33 mouse cellular contexts compared by ENCODE assay signal in the genomic region with DNA sequence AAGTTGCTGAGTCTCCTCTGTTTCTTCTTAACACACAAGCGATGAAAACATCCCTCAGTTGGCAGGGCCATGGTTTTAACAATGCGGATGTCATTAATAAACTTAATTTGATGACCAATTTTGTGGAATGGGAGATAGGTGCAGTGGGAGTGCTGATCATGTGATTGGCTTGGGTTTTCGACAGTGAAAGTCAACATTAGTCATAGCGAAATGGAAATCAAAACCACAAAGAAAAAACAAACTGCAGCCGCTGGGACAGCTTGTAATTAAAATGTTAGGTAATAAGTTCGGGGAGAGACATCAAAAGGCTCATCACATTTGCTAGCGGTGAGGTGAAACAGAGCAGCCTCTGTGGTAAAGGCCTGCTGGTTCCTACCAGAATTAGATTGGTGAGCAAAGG. TPM values are rescaled to one million over a fixed set of nuclear protein-coding genes. Genes with fewer than 3 reads are reported as not detected.
DNase-seq lines count a peak whose midpoint lies in the region; ATAC-seq and TF ChIP-seq lines count a peak whose summit lies in the region.
"Had no signal": no experiment of that assay in that cellular context is flagged by ENCODE, and none has a peak within 500 bp of the region (broad histone marks: within the 10 kb centered on the region; RNA-seq: fewer than 3 reads in every experiment).

No protein-coding gene starts in this region.

- CTCF ChIA-PET in Patski (lab: Charles Lee), result interaction anchor here (1.1 to 2.5 kb wide), 2 partner anchors 15 to 74 kb away, joined by 3 to 6 read pairs; no protein-coding TSS in a partner anchor

- TF ChIP-seq CTCF in C2C12 (IDR thresholded peaks at IDR 0.05; ENCODE audit: control insufficient read depth, insufficient read depth, insufficient read length) (no peak), Patski (IDR thresholded peaks at IDR 0.05) (no peak)

- H3K4me2 ChIP-seq in myocyte (ENCODE audit: low read depth), result peak overlapping the region; percentile 28
- H3K4me2 ChIP-seq: forebrain, embryonic 13.5 days; heart, embryonic 15.5 days; limb, embryonic 15.5 days; liver, embryonic 13.5 days had no signal

- H3K36me3 ChIP-seq in C2C12 (ENCODE audit: control insufficient read depth, insufficient read depth) (peaks cover 54% of the 10 kb centered on the region), myocyte (ENCODE audit: control insufficient read depth, insufficient read depth) (peaks cover 23% of the 10 kb centered on the region)

- H3K4me3 ChIP-seq in C2C12 (ENCODE audit: insufficient read depth, poor library complexity, severe bottlenecking) (no peak overlapping the region), myocyte (no peak overlapping the region)
- H3K4me3 ChIP-seq: forebrain, embryonic 13.5 days; heart, embryonic 10.5 days; heart, embryonic 15.5 days; limb, embryonic 10.5 days; limb, embryonic 15.5 days; liver, embryonic 13.5 days had no signal

- in situ Hi-C loops in Patski (cut with MboI; ENCODE audit: low pct_unique_long_range_greater_than_20kb), result no loop called here

- TF ChIP-seq POLR2A in myocyte (IDR thresholded peaks at IDR 0.05; ENCODE audit: insufficient read length, low read depth), result no peak

- H3K79me2 ChIP-seq in C2C12 (ENCODE audit: control insufficient read depth, insufficient read depth) (peaks cover 34% of the 10 kb centered on the region), myocyte (ENCODE audit: control insufficient read depth, insufficient read depth) (peaks cover 18% of the 10 kb centered on the region)

- no peak overlapping the region for H3ac ChIP-seq in C2C12 (ENCODE audit: control insufficient read depth, insufficient read length, low read depth)
- H3ac ChIP-seq in myocyte (ENCODE audit: control insufficient read depth, insufficient read length), result no peak overlapping the region

- DNase-seq in 3T3-L1 (ENCODE audit: low read depth, low spot score) (peak; percentile 73), Patski (ENCODE audit: low read depth, low spot score) (no peak)
- DNase-seq in right cerebral cortex, adult 2 months (ENCODE audit: low spot score in 2 of 2), result no peak
- no peak for DNase-seq in left cerebral cortex, adult 11 months (ENCODE audit: low spot score)
- DNase-seq: adrenal gland, adult 2 months; cerebellum, adult 2 months; cerebellum, postnatal 14 days; gastrocnemius, postnatal 10 days; kidney, postnatal 25 days; liver, embryonic 13.5 days; lung, adult 18-20 months; midbrain, embryonic 14.5 days; right cerebral cortex, adult 18-20 months had no signal

- peaks cover 10% of the 10 kb centered on the region for H3K79me3 ChIP-seq in C2C12 (ENCODE audit: low read depth)

- no peaks in the 10 kb centered on the region for H3K27me3 ChIP-seq in C2C12 (ENCODE audit: control insufficient read depth, insufficient read depth, insufficient read length)
- H3K27me3 ChIP-seq in Patski, result no peaks in the 10 kb centered on the region
- H3K27me3 ChIP-seq in myocyte (ENCODE audit: control insufficient read depth, insufficient read depth, insufficient read length), result no peaks in the 10 kb centered on the region
- H3K27me3 ChIP-seq: forebrain, embryonic 13.5 days; heart, embryonic 15.5 days; limb, embryonic 15.5 days; liver, embryonic 13.5 days had no signal

- POLR2A ChIA-PET in Patski (lab: Charles Lee), result no interaction called here

- peak; percentile 0 for ATAC-seq in Patski
- ATAC-seq: activated CD4-positive, CD25-positive, alpha-beta regulatory T cell, adult 4 months; forebrain, embryonic 13.5 days; hindbrain, postnatal 0 days; intestine, postnatal 0 days; lung, postnatal 0 days had no signal

TF ChIP-seq in C2C12, 6 proteins besides CTCF, POLR2A, EP300 and RAD21:
- TF ChIP-seq CEBPB (IDR thresholded peaks at IDR 0.05; ENCODE audit: low read depth), result peak; percentile 5
- no peak for TF ChIP-seq MAX (IDR thresholded peaks at IDR 0.05)
- no peak for TF ChIP-seq MYOD1 (IDR thresholded peaks at IDR 0.05; ENCODE audit: control insufficient read depth, insufficient read length, low read depth)
- no peak for TF ChIP-seq MYOG (IDR thresholded peaks at IDR 0.05; ENCODE audit: control insufficient read depth, extremely low read depth, insufficient read length)
- peak; percentile 15 for TF ChIP-seq FOSL1 (IDR thresholded peaks at IDR 0.05; ENCODE audit: insufficient read depth, low read length, poor library complexity, severe bottlenecking)
- peak; percentile 86 for TF ChIP-seq USF1 (IDR thresholded peaks at IDR 0.05; ENCODE audit: low read depth)

TF ChIP-seq in myocyte, 11 proteins besides CTCF, POLR2A, EP300 and RAD21:
- no peak for TF ChIP-seq TCF12 (IDR thresholded peaks at IDR 0.05; ENCODE audit: insufficient read depth, poor library complexity, severe bottlenecking)
- no peak for TF ChIP-seq REST (IDR thresholded peaks at IDR 0.05; ENCODE audit: insufficient read depth, insufficient read length)
- no peak for TF ChIP-seq MYOD1 (IDR thresholded peaks at IDR 0.05; ENCODE audit: control insufficient read depth in 1 of 3, insufficient read length in 2 of 3, low read depth in 2 of 3)
- TF ChIP-seq USF1 (IDR thresholded peaks at IDR 0.05; ENCODE audit: low read depth), result peak; percentile 75
TF ChIP-seq in myocyte: peak in this region for 1.

RNA-seq across cellular contexts. Expression of a gene that starts 13.8 kb away (rescaled TPM):
- polyA plus RNA-seq in C2C12 (2012; fragmentation: generic; extraction: Trizol) (11.2 TPM), Patski (2021) (34.8 TPM), myocyte (2012; fragmentation: generic; extraction: Trizol) (5.2 TPM)

RNA-seq across cellular contexts. Expression of a gene that starts 14.2 kb away (rescaled TPM):
- polyA plus RNA-seq in C2C12 (2012; fragmentation: generic; extraction: Trizol) (2.5 TPM), Patski (2021) (0.27 TPM), myocyte (2012; fragmentation: generic; extraction: Trizol) (4.0 TPM)
- polyA plus RNA-seq: activated CD4-positive, CD25-positive, alpha-beta regulatory T cell, adult 4 months; macrophage; testis, adult 2 months had no signal

RNA-seq across cellular contexts. Expression of a gene that starts 42.9 kb away (rescaled TPM):
- polyA plus RNA-seq in C2C12 (2012; fragmentation: generic; extraction: Trizol) (not detected), Patski (2021) (0.22 TPM), myocyte (2012; fragmentation: generic; extraction: Trizol) (not detected)
- polyA plus RNA-seq: adrenal gland, adult 2 months; cerebellum, adult 2 months; cortical plate, adult 2 months; forebrain, embryonic 13.5 days; hindbrain, postnatal 0 days; limb, embryonic 10.5 days; midbrain, embryonic 14.5 days; neural tube, embryonic 11.5 days; testis, adult 2 months had no signal

RNA-seq across cellular contexts. Expression of a gene that starts 46.8 kb away (rescaled TPM):
- polyA plus RNA-seq in C2C12 (2012; fragmentation: generic; extraction: Trizol) (not detected), Patski (2021) (0.45 TPM), myocyte (2012; fragmentation: generic; extraction: Trizol) (not detected)
- polyA plus RNA-seq: adrenal gland, adult 2 months; forebrain, embryonic 13.5 days; heart, embryonic 10.5 days; hindbrain, embryonic 11.5 days; intestine, postnatal 0 days; midbrain, embryonic 14.5 days; neural tube, embryonic 11.5 days; stomach, embryonic 14.5 days; testis, adult 2 months had no signal

RNA-seq across cellular contexts. Expression of a gene that starts 46.9 kb away (rescaled TPM):
- polyA plus RNA-seq in C2C12 (2012; fragmentation: generic; extraction: Trizol) (not detected), Patski (2021) (not detected), myocyte (2012; fragmentation: generic; extraction: Trizol) (not detected)
- polyA plus RNA-seq: adrenal gland, adult 2 months; cerebellum, adult 2 months; cortical plate, adult 2 months; embryonic facial prominence, embryonic 14.5 days; forebrain, embryonic 13.5 days; gonadal fat pad, adult 2 months; heart, embryonic 10.5 days; heart, embryonic 15.5 days; hindbrain, embryonic 11.5 days; hindbrain, postnatal 0 days; intestine, postnatal 0 days; kidney, embryonic 14.5 days; limb, embryonic 10.5 days; limb, embryonic 15.5 days; liver, embryonic 13.5 days; lung, postnatal 0 days; macrophage; midbrain, embryonic 14.5 days; neural tube, embryonic 11.5 days; stomach, embryonic 14.5 days; testis, adult 2 months had no signal
